Mouse (Mus musculus): ENCODE data around the gene Clca4b.
"Not testable (repeated sequence)": the region's sequence is repeated elsewhere in the genome, so short reads cannot be mapped to it uniquely, and the experiment has no call there.

Clca4b gene

DNA sequence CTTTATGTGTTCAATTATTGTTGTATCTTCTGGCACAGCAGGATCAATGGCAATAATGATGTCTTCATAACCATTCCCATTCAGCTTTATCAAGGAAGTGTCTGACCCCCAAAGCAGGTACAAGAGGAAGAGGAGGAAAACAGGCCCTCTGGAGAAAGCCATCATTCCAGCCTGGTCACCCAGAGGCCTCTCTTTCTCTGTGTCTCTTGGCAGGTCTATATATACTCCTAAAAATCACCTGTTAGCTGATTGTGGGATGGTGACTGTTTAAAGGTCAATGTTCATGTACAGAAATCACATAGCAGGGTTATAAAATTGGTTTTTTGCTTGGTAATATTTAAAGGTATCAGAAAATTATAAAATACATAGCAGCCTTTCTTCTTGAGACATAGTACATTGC, at the start of gene Clca4b:
Gene Clca4b, minus strand, starts transcription at position 195 of the 400 bp plus-strand sequence.
- no peak for DNase-seq (ENCODE audit: low read depth, low spot score)

DNA sequence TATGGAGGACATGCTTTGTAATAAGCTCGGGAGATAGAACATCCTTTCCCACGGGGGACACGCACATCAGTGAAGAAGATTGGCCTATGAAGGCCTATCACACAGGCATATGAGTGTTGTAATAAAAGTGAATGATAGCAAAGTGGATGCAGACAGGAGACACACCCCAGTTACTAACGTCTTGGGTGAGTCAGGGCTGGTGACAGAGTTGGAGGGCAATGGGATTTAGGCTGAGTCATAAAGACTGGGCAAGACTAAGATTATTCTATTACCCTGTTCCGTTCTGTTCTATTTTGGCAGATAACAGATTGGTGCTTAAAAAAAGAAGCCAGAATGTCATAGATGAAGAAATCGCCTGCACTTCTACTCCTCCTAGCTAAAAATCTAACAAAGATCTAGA, 48.2 kb upstream of the Clca4b start:
- peak; percentile 18 for DNase-seq (ENCODE audit: low read depth, low spot score)

DNA sequence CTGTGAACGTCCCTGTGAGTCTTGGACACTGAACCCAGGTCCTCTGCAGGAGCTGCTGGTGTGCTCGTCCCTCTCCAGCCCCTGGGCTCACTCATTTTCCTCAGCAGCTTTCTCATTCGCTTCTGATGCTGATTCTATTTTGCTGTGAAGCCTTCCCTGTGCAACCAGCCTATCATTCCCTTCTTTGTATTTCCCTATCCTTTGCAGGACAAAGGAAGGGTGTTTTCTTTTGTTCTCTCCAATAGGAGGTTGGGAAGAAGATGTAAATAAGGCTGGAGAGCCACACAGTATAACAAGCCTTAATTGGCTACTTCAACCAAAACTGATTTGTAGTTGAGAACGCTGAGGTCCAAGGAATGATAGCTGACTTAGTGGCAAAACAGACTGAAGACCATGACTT, 45.3 kb upstream of the Clca4b start:
- no peak for DNase-seq (ENCODE audit: low read depth, low spot score)

DNA sequence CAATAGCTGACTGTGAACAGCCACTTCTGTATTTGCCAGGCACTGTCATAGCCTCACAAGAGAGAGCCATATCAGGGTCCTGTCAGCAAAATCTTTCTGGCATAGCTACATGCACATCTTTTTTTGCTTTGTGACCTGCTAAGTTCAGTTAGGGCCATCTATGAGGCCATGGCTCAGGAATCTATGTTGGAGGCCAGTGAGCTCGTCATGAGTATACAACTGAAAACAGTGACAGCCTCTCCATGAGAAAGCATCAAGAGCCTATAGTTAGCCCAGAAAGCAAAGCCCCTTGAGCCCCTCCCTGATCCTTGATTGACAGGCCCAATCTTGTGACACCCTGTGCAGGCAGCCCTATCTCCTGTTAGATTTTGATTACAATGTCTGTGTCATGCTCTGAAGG, 43.8 kb upstream of the Clca4b start:
- DNase-seq (ENCODE audit: low read depth, low spot score), result no peak

DNA sequence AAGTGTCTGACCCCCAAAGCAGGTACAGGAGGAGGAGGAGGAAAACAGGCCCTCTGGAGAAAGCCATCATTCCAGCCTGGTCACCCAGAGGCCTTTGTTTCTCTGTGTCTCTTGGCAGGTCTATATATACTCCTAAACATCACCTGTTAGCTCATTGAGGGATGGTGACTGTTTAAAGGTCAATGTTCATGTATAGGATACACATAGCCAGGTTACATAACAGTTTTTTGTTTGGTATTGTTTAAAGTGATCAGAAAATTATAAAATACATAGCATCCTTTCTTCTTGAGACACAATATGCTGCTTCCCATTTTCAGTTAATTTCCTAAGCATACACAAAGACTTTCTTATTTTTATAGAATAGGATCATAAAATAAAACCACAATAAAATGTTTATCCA, 42.6 kb upstream of the Clca4b start, which contains the start of gene Clca4a:
Gene Clca4a, minus strand, starts transcription at position 101 of the 400 bp plus-strand sequence.
- no peak for DNase-seq (ENCODE audit: low read depth, low spot score)

DNA sequence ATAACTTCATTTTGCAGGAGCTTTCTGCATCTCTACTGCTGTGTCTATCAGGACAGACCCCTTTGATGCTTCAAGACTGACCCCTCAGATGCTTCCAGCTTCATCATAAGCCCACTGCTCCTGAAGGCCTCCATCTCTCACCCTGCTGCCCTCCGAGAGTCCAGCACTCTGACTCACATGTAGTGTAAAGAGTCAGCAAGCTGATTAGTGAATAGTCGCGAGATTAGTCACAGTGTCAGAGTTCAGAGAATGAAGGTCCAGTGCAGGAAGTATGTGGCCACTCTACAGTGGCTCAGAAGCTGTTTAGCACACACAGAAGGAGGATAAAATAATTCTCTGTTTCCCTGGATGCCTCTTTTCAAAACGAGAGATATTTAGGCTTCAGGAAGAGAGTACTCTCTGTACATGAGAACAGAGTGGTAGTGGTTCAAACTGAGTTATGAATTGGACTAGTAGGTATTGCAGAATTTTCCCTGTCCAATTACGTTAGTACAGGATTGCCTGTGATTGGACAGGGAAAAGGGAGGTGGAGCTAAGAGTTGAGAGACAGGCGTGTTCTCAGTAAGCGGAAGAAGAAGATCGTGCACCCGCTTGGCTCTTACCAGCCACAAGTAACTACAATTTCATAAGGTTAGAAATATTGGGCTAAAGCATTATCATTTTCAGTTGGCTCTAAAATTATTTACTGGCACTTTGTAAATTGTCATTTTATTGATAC, 39.4 kb upstream of the Clca4b start:
- no peak for DNase-seq (ENCODE audit: low read depth, low spot score)

DNA sequence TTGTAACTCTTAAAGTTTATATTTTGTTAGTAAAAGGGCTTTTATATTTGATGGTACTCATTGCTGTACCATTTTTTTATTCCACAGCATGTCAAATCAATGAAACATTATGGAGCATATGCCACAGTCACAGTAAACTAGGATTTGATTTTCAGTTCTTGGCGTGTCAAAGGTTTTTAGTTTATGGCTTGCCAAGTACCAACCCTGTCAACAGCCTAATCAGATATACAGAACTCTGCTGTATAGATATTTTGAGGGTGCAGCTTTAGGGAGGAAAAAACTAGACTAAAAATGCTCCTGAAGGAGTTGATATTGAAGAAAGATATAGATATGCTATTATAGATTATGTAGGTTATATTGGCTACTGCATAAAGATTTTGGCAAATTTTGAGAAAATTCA, 37.4 kb upstream of the Clca4b start:
- no peak for DNase-seq (ENCODE audit: low read depth, low spot score)

DNA sequence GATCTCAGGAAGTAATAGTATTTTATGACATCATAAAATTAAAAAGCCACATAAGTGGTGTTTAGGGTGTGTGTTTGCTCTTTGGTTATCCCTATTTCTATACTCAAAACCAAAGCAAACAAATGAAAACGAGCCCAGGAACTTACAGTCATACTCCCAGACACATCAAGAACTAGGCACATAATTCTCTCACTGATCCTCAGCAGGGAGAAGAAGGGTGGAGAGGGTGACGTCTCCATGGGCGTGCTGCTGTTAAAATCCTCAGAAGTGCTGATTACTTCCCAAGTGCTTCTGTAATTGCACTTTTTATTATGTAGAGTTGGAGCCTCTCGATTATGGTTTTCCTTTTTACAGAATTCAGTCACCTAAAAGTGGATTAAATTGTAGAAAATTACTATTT, 33.7 kb upstream of the Clca4b start:
- no peak for DNase-seq (ENCODE audit: low read depth, low spot score)

DNA sequence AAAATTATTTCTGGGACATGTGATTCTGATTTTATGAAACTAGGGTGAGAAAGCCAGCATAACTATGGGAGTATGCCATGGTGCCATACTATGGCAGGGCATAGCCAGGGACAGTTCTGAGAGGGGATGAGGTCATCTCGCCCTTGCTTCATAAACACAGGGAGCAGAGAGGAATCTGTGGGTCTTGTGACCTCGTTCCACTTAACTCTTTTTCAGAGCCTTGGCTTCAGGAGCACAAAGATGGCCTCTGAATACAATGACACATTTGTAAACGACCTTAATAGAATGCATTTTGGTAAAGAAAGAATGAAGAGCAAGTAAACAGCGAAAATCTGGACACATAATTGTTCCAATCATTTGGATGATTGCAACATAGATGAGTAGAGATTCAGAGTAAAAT, 18.5 kb upstream of the Clca4b start:
- no peak for DNase-seq (ENCODE audit: low read depth, low spot score)

DNA sequence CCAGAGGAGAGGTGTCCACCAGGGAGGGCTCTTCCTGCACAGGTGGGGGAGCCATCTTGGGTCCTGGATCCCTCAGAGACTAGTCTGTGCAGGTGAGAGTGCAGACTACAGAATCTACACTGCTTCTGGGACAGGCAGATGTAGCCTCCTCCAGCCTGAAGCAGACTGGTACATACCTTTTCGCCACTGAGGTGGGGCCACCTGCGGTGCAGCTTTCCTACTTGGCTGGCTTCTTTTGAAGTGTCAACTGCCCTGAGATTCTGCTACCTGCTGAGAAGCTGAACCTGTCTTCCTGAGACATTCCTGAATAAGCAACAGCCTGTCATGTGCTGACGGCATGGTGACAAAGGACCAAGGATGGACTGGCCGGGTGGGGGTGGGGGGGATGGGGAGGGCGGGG, 15.0 kb upstream of the Clca4b start:
- not testable (repeated sequence) for DNase-seq (ENCODE audit: low read depth, low spot score)

DNA sequence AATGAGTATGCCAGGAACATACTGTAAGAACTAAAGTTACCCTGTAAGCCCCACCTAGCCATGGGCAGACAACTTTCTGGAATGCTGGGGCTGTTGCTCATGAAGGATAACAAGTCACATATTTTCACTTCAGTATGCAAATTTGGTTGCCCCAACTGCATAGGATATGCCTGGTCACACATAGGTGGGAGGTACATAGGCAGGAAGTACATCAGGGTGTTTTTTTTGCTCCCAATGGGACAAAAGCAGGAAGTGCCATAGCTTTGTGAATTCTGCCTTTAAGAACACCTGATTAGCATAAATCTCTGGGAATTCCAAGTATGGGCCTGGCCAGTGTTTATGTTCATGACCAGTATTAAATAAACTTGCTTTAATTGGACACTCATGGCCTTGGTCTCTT, 1.3 kb upstream of the Clca4b start:
- DNase-seq (ENCODE audit: low read depth, low spot score), result not testable (repeated sequence)

DNA sequence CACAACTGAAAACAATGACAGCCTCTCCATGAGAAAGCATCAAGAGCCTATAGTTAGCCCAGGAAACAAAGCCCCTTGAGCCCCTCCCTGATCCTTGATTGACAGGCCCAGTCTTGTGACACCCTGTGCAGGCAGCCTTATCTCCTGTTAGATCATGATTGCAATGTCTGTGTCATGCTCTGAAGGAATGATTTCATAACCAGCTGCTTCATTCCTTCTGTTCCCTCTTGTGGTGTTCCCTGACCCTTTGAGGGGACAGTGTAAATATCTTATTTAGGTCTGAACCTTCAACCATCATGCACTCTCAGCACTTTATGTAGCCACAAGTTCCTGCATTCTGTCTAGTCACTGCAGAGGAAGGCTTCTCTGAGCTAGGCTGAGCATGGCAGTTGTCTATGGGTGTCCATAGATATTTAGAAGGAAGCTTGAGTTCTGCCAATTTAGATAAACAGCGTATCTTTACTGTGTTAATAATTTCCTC, 722 bp upstream of the Clca4b start:
- DNase-seq (ENCODE audit: low read depth, low spot score), result no peak

DNA sequence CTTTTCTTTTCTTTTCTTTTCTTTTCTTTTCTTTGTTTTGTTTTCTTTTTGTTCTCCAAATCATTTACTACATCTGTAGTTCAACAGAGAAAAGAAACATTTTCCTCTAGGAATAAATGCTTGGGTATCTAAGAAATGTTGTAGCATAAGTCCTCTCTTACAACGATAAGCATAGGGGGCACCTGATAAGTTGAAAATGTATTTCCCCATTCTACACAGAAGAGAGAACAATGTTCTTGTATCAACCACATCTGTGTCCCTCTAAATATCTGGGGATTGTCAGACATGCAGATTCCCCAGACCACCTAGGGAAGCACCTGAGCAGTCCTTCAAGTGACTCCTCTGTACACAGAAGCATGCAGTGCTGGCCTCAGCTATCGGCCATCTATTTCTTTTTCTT, 18.3 kb downstream of the Clca4b start:
- DNase-seq (ENCODE audit: low read depth, low spot score), result no peak

DNA sequence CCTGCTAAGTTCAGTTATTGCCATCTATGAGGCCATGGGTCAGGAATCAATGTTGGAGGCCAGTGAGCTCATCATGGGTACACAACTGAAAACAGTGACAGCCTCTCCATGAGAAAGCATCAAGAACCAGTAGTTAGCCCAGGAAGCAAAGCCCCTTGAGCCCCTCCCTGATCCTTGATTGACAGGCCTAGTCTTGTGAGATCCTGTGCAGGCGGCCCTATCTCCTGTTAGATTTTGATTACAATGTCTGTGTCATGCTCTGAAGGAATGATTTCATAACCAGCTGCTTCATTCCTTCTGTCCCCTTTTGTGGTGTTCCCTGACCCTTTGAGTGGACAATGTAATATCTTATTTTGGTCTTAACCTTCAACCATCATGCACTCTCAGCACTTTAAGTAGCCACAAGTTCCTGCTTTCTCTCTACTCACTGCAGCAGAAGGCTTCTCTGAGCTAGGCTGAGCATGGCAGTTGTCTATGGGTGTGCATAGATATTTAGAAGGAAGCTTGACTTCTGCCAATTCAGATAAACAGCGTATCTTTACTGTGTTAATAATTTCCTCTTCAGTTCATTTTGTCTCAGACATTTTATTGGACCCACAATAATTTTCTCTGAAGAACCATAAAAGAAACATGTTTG, 35.2 kb downstream of the Clca4b start:
- no peak for DNase-seq (ENCODE audit: low read depth, low spot score)

DNA sequence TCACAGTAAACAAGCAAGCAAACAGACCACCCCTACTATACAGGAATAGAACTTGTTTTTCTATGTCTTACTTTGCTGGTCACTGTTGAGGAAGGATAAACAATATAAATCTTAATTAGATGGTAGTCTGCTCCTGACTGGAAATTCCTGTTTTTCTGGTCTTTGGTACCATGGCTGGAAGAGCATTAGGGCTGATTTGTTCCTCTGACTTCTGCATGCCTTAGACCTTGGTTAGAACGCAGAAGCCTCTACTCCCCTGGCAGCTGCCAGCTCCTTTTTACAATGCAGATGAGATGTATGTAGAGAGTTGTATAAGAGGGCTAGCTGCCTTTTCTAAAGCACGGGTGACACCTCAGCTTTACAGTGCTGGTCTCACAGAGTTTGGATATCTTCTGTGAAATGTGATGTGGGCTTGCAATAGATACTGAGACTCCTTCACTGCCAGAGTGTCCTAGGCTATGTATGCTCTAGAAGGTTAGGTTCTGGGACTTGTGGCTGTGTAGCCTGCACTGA, 42.0 kb downstream of the Clca4b start:
- DNase-seq (ENCODE audit: low read depth, low spot score), result no peak

DNA sequence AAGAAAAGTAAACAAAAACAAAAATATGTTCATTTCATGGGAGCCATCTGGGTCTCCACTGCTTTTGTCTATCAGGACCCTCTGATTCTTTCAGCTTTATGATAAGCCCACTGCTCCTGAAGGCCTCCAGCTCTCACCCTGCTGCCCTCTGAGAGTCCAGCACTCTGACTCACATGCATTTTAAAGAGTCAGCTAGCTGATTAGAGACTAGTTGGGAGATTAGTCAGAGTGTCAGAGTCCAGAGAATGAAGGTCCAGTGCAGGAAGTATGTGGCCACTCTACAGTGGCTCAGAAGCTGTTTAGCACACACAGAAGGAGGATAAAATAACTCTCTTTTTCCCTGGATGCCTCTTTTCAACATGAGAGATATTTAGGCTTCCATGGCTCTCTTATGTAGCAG, 45.4 kb downstream of the Clca4b start:
- DNase-seq (ENCODE audit: low read depth, low spot score), result no peak

DNA sequence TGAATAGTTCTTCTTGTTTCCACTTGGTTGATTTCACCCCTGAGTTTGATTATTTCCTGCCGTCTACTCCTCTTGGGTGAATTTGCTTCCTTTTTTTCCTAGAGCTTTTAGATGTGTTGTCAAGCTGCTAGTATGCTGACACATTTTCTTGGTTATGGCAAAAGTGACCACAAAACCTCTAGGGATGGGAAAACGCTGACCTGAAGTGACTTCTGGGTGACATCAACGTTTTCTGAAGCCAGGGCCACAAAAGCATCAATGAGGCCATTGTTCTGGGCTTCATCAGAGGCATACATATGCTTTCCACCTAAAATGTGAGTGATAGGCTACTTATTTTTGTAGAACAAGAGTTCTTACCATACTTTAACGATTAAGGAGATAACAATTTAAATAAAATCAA, 60.3 kb downstream of the Clca4b start:
- not testable (repeated sequence) for DNase-seq (ENCODE audit: low read depth, low spot score)
